Mouse (Mus musculus) stomach, embryonic 14.5 days (tissue): ENCODE data around the gene Saysd1. TPM values are rescaled to one million over a fixed set of nuclear protein-coding genes. Genes with fewer than 3 reads are reported as not detected.

Experiments
- ATAC-seq: fragments of 200-750 bp; cut with Nextera tagmentation; 2 replicates; pipeline ENCODE4 v1.8.0; 2017; ENCODE audit warnings: low read depth, moderate TSS enrichment; ENCODE audit not compliant: insufficient number of reproducible peaks, insufficient read depth, low FRiP score
- H3K27ac ChIP-seq: fragments of 300-500 bp; sonication (generic); 2 replicates; pipeline ENCODE4 v1.5.1; 2014; ENCODE audit warnings: mild to moderate bottlenecking, low read length, moderate library complexity, mixed read lengths
- H3K27me3 ChIP-seq: fragments of 300-500 bp; sonication (generic); 2 replicates; pipeline ENCODE4 v1.6.1; 2014; ENCODE audit warnings: low read length, control low read depth, mixed read lengths; ENCODE audit not compliant: control insufficient read depth, insufficient read depth
- H3K36me3 ChIP-seq: fragments of 300-500 bp; sonication (generic); 2 replicates; pipeline ENCODE4 v1.6.1; 2014; ENCODE audit warnings: mild to moderate bottlenecking, control low read depth, low read length, moderate library complexity, mixed read lengths; ENCODE audit not compliant: control insufficient read depth, insufficient read depth
- H3K4me1 ChIP-seq: fragments of 300-500 bp; sonication (generic); 2 replicates; pipeline ENCODE4 v1.6.1; 2014; ENCODE audit warnings: low read length, control low read depth, mixed read lengths; ENCODE audit not compliant: control insufficient read depth, insufficient read depth
- H3K4me2 ChIP-seq: fragments of 300-500 bp; sonication (generic); replicated peaks from 2 replicates; pipeline ENCODE4 v1.6.1; 2014; ENCODE audit warnings: low read depth, low read length, control low read depth
- H3K4me3 ChIP-seq: fragments of 300-500 bp; sonication (generic); 2 replicates; pipeline ENCODE4 v1.5.1; 2014; ENCODE audit warnings: low read depth, low read length, control low read depth
- H3K9ac ChIP-seq: fragments of 300-500 bp; sonication (generic); replicated peaks from 2 replicates; pipeline ENCODE4 v1.6.1; 2014; ENCODE audit warnings: low read depth, mild to moderate bottlenecking, control low read depth, low read length, moderate library complexity, mixed read lengths
- H3K9me3 ChIP-seq: fragments of 300-500 bp; sonication (generic); 2 replicates; pipeline ENCODE4 v1.6.1; 2016; ENCODE audit warnings: low read depth, low read length, control low read depth; ENCODE audit not compliant: control insufficient read depth
- WGBS: fragments of 180-500 bp; shearing (Covaris S2); extraction: QIAGEN DNeasy Blood & Tissue Kit; methylation state at CpG from one replicate; pipeline ENCODE4 v1.1.7; 2014; 5-methylcytosine and 5-hydroxymethylcytosine counted together
- polyA plus RNA-seq: library from polyadenylated mRNA; unstranded; fragments of >200 nt; fragmentation: Nextera tagmentation; extraction: Ambion mirVana; gene quantifications from 2 replicates; pipeline ENCODE4 v1.2.1, GENCODE M21; 2014

Gene Saysd1
- polyA plus RNA-seq, 1 experiment from 2014 or later, result 15.1 TPM

DNA sequence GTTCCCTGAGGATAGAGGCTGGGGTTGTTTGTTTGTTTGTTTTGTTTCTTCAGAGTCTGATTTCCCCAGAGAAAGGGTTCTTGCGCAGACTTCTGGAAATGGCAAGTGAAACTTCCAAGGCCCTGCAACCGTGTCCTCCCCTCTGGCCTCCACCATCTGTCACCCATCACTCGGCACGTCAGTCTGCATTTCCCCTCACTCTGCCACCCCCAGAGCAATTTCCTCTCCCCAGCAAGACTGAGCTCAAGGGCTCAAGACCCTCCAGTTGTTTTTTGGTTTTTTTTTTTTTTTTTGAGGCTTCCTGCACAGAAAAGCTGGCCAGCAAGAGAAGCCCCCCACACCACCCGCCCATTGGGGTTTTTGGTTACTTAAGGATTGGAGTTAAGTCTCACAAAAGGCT, 34.2 kb upstream of the Saysd1 start:
- 61% methylated on average over 5 of the region's 5 CpGs for WGBS
- H3K9me3 ChIP-seq, result no peaks in the 10 kb centered on the region
- no peaks in the 10 kb centered on the region for H3K36me3 ChIP-seq
- no peaks in the 10 kb centered on the region for H3K27me3 ChIP-seq
- no peak overlapping the region for H3K9ac ChIP-seq
- H3K27ac ChIP-seq, result no peak overlapping the region
- ATAC-seq, result no peak
- no peak overlapping the region for H3K4me2 ChIP-seq
- H3K4me1 ChIP-seq, result no peaks in the 10 kb centered on the region
- no peak overlapping the region for H3K4me3 ChIP-seq

- Histone ChIP-seq H3K27ac (no peak overlapping the region), H3K27me3 (no peaks in the 10 kb centered on the region), H3K36me3 (no peaks in the 10 kb centered on the region), H3K9me3 (no peaks in the 10 kb centered on the region), H3K4me3 (no peak overlapping the region), H3K4me1 (no peaks in the 10 kb centered on the region), H3K4me2 (no peak overlapping the region), H3K9ac (no peak overlapping the region)
- 81% methylated on average over 3 of the region's 3 CpGs for WGBS
- no peak for ATAC-seq
Measured at GRCm38 (mm10) chr14:20171840-20172239, 33.5 kb upstream of the Saysd1 start.

DNA sequence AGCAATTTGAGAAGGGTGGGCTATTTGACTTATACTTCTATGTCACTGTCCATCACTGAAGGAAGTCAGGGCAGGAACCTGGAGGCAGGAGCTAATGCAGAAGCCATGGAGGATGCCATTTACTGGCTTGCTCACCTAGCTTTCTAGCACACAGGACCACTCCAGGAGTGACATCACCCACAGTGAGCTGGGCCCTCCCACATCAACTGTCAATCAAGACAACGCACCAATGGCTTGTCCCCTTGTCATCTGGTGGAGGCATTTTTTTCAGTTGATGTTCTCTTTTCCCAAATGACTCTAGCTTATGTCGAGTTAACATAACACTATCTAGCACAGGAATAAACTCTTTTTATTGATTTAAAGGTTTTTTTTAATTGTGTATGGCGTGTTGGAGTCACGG, 30.9 kb upstream of the Saysd1 start:
- Histone ChIP-seq H3K27me3 (no peaks in the 10 kb centered on the region), H3K36me3 (no peaks in the 10 kb centered on the region), H3K9ac (no peak overlapping the region), H3K4me2 (no peak overlapping the region), H3K4me3 (no peak overlapping the region), H3K9me3 (no peaks in the 10 kb centered on the region), H3K4me1 (peaks cover 9% of the 10 kb centered on the region; the same call in 1 of the 2 replicates), H3K27ac (no peak overlapping the region)
- ATAC-seq, result no peak
- 84% methylated on average over 4 of the region's 4 CpGs for WGBS

DNA sequence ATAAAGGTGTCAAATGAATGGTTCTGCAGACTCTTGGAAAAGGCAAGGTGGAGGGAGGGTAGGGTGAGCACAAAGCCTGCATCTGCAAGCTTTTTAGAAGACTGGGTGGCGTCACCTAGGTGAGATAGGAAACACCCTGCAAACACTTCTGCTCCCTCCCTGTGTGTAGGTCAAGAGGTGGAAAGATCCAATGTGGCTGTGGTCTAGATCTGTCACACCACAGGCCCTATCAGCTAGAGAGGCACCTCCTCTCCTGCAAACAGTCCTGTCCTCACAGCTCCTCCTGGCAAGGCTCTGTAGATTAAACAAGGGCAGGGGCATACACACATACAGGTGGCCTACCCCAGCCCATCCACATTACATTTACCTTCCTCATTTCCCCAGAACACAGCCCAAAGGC, 30.1 kb upstream of the Saysd1 start:
- peak; percentile 35 for ATAC-seq
- 72% methylated on average over 1 of the region's 1 CpGs for WGBS
- H3K9me3 ChIP-seq, result no peaks in the 10 kb centered on the region
- no peak overlapping the region for H3K4me2 ChIP-seq
- peaks cover 12% of the 10 kb centered on the region; the same call in 1 of the 2 replicates for H3K4me1 ChIP-seq
- no peak overlapping the region for H3K4me3 ChIP-seq
- no peak overlapping the region for H3K27ac ChIP-seq
- no peaks in the 10 kb centered on the region for H3K36me3 ChIP-seq
- H3K27me3 ChIP-seq, result no peaks in the 10 kb centered on the region
- H3K9ac ChIP-seq, result no peak overlapping the region

- no peak for ATAC-seq
- WGBS, result 84% methylated on average over 2 of the region's 2 CpGs
- peaks cover 12% of the 10 kb centered on the region; the same call in 1 of the 2 replicates for H3K4me1 ChIP-seq
- no peak overlapping the region for H3K4me2 ChIP-seq
- H3K27ac ChIP-seq, result no peak overlapping the region
- H3K27me3 ChIP-seq, result no peaks in the 10 kb centered on the region
- no peaks in the 10 kb centered on the region for H3K9me3 ChIP-seq
- H3K9ac ChIP-seq, result no peak overlapping the region
- no peak overlapping the region for H3K4me3 ChIP-seq
- H3K36me3 ChIP-seq, result no peaks in the 10 kb centered on the region
Measured at GRCm38 (mm10) chr14:20168054-20168453, 29.7 kb upstream of the Saysd1 start.

- Histone ChIP-seq H3K27me3 (no peaks in the 10 kb centered on the region), H3K27ac (no peak overlapping the region), H3K9ac (no peak overlapping the region), H3K4me1 (peaks cover 12% of the 10 kb centered on the region; the same call in 1 of the 2 replicates), H3K36me3 (no peaks in the 10 kb centered on the region), H3K9me3 (no peaks in the 10 kb centered on the region), H3K4me3 (no peak overlapping the region), H3K4me2 (no peak overlapping the region)
- no peak for ATAC-seq
- 47% methylated on average over 1 of the region's 1 CpGs for WGBS
Measured at GRCm38 (mm10) chr14:20165413-20165812, 27.1 kb upstream of the Saysd1 start.

DNA sequence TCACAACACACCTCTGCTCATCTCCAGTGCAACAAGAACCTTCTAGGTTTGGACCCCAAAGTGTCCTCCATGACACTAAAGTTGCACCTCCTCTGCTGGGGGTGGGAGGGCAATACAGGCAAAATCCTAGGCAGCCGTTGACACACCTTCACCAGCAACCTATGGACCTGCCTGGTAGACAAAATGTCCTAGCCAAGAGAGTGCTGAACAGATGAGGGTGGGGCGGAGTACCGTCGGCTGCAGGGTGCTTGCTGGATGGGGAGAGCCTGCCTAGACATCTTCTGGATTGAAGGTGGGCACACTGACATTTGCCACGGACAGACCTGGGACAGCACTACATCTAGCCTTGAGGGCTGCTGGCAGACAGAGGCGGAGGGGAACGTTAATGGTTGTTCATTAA, 26.1 kb upstream of the Saysd1 start:
- H3K27ac ChIP-seq, result no peak overlapping the region
- H3K4me2 ChIP-seq, result no peak overlapping the region
- ATAC-seq, result no peak
- H3K36me3 ChIP-seq, result no peaks in the 10 kb centered on the region
- no peaks in the 10 kb centered on the region for H3K27me3 ChIP-seq
- 69% methylated on average over 7 of the region's 7 CpGs for WGBS
- H3K9ac ChIP-seq, result no peak overlapping the region
- peaks cover 20% of the 10 kb centered on the region; the same call in 1 of the 2 replicates for H3K4me1 ChIP-seq
- H3K4me3 ChIP-seq, result no peak overlapping the region
- H3K9me3 ChIP-seq, result no peaks in the 10 kb centered on the region

GRCm38 (mm10) chr14:20162686-20163085, 24.4 kb upstream of the Saysd1 start:
- Histone ChIP-seq H3K27ac (no peak overlapping the region), H3K4me2 (no peak overlapping the region), H3K27me3 (no peaks in the 10 kb centered on the region), H3K4me1 (peaks cover 26% of the 10 kb centered on the region; the same call in 1 of the 2 replicates), H3K4me3 (no peak overlapping the region), H3K36me3 (no peaks in the 10 kb centered on the region), H3K9ac (no peak overlapping the region), H3K9me3 (no peaks in the 10 kb centered on the region)
- ATAC-seq, result no peak
- 51% methylated on average over 6 of the region's 6 CpGs for WGBS
